Mouse (Mus musculus) brown adipose tissue, adult 24 weeks (tissue): ENCODE results near the gene Kcnj14. TPM values are rescaled to one million over a fixed set of nuclear protein-coding genes. Genes with fewer than 3 reads are reported as not detected.

Experiments
- H3K27ac ChIP-seq: fragments of 200-500 bp; replicated peaks from 2 replicates; pipeline ENCODE4 v1.5.1; 2012; ENCODE audit warnings: low read depth, mild to moderate bottlenecking, low read length
- H3K4me1 ChIP-seq: fragments of 200-500 bp; 2 replicates; pipeline ENCODE4 v1.6.1; 2012; ENCODE audit warnings: low read length, mixed read lengths; ENCODE audit not compliant: control insufficient read depth, insufficient read depth, insufficient read length
- H3K4me3 ChIP-seq: fragments of 200-500 bp; 2 replicates; pipeline ENCODE4 v1.5.1; 2012; ENCODE audit warnings: low read depth, mild to moderate bottlenecking, low read length, moderate library complexity; ENCODE audit not compliant: insufficient read depth
- polyA plus RNA-seq: library from polyadenylated mRNA; stranded (reverse); fragments of >200 nt; gene quantifications from 2 replicates; pipeline ENCODE4 v1.2.4, GENCODE M21; 2012; ENCODE audit not compliant: missing spikeins, insufficient read depth, insufficient read length

Gene Kcnj14
- polyA plus RNA-seq, 1 experiment = 1.1 TPM

DNA sequence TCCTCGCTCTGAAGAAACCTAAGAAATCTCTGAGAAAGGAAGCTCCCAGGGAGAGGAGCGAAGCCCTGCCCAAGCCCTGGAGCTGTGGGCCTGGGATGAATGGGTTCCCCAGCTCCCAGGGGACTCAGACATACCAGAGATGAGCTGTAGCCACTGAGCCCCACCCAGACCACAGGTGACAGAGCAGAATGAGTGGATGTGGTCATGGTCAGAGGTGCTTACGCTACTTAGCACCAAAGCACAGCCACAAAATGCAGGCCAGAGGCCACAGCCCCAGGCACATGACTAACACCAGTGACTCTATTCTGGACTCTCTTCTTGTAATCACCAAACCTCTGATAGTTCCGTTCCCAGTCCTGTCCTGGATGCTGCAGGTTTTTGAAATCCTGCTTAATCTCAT, 53.5 kb downstream of the Kcnj14 start:
- H3K4me1 ChIP-seq = no peaks in the 10 kb centered on the region
- no peak overlapping the region for H3K27ac ChIP-seq
- no peak overlapping the region for H3K4me3 ChIP-seq

DNA sequence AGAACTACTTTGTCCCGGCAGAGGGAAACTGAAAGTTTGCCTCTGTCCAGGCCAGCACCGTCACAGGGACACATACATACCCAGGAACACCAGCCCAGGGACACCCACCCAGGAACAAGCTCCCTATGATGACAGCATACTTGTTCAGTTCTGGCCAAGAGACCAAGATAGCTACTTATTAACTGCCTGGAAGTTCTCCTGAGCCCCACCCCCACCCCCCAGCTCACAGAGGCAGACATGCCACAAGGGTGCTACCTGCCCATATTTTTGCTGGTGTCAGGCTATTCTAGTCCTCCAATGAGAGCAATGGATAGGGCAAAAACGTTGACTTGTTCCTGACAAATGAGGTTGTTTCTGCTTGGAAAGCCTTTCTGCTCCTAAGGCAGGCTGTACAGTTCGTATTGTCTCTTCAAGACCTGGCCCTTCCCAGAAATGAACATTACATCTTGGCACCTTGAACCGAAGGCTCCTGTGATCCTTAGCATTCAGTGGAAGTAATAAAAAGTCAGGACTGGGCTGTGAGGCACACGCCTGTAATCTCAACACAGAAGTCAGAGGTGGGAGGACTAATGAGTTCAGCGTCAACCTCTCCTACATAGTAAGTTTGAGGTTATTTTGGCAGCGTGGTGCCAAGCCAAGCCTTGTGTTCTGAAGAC, 54.0 kb downstream of the Kcnj14 start:
- Histone ChIP-seq H3K4me3 (no peak overlapping the region), H3K4me1 (no peaks in the 10 kb centered on the region), H3K27ac (no peak overlapping the region)

DNA sequence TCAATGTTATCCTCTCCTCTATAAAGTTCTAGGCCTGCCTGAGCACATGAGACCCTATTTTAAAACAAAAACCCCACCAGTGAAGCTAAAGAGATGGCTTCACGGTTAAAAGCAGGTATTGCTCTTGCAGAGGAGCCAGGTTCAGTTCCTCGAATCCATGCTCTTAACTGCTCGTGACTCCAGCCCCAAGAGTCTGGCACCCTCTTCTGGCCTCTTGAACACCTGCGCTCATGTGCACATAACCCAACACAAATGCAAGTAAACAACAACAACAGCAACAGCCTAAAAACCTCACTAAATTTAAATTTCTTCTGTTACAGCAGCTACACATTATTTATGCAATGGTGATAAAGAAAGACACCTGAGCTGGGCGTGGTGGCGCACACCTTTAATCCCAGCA, 57.1 kb downstream of the Kcnj14 start:
- Histone ChIP-seq H3K4me1 (no peaks in the 10 kb centered on the region), H3K27ac (no peak overlapping the region), H3K4me3 (no peak overlapping the region)

DNA sequence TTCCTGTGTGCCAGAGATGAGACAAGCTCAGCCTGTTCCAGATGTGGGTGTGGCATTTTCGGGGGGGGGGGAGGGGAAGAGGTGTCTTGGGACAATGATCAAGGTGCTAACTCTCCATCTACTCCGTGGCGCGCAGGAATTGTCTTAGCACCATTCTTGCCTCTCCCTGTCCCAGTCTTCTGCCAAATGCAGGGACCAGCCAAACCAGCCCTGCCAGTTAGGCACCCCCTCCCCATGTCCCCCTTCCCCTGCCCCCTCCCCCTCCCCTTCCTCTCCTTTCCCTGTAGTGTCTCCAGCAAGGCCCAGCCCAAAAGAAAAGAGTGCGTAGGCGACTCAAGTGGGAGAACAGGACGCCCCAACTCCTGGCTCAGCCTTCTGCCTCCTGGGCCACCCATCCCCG, 57.8 kb downstream of the Kcnj14 start:
- H3K4me3 ChIP-seq = no peak overlapping the region
- H3K4me1 ChIP-seq = no peaks in the 10 kb centered on the region
- H3K27ac ChIP-seq = no peak overlapping the region

Other genes starting within 250 kb of the Kcnj14 start
- 2.0 TPM in 1 of 2 replicates, not detected in the other for gene Fgf21, start 209.3 kb downstream of the Kcnj14 start, polyA plus RNA-seq
- not detected in 2 replicates for gene Fut1, start 207.5 kb downstream of the Kcnj14 start, polyA plus RNA-seq
- gene Izumo1, start 203.0 kb downstream of the Kcnj14 start, polyA plus RNA-seq = 0.63 TPM in 1 of 2 replicates, not detected in the other
- 4.3 and 9.3 TPM in 2 replicates for gene Rasip1, start 197.3 kb downstream of the Kcnj14 start, polyA plus RNA-seq
- gene Mamstr, start 184.8 kb downstream of the Kcnj14 start, polyA plus RNA-seq = 1.5 TPM in 1 of 2 replicates, not detected in the other
- not detected in 2 replicates for gene Fut2, start 158.4 kb downstream of the Kcnj14 start, polyA plus RNA-seq
- gene Ntn5, start 140.8 kb downstream of the Kcnj14 start, polyA plus RNA-seq = not detected in 2 replicates
- not detected in 2 replicates for gene Sec1, start 130.4 kb downstream of the Kcnj14 start, polyA plus RNA-seq
- 12.1 and 17.1 TPM in 2 replicates for gene Car11, start 124.9 kb downstream of the Kcnj14 start, polyA plus RNA-seq
- gene Dbp, start 119.7 kb downstream of the Kcnj14 start, polyA plus RNA-seq = 23.3 and 31.5 TPM in 2 replicates
- gene Rpl18, start 109.3 kb downstream of the Kcnj14 start, polyA plus RNA-seq = 445 and 504 TPM in 2 replicates
- gene Sphk2, start 106.8 kb downstream of the Kcnj14 start, polyA plus RNA-seq = 9.2 and 9.9 TPM in 2 replicates
- gene Fam83e, start 103.6 kb downstream of the Kcnj14 start, polyA plus RNA-seq = not detected in 2 replicates
- not detected in 2 replicates for gene Spaca4, start 99.0 kb downstream of the Kcnj14 start, polyA plus RNA-seq
- gene Lmtk3, start 41.0 kb downstream of the Kcnj14 start, polyA plus RNA-seq = 0.36 and 0.46 TPM in 2 replicates
- 0.87 and 1.1 TPM in 2 replicates for gene Sult2b1, start 40.1 kb downstream of the Kcnj14 start, polyA plus RNA-seq
- 39.1 and 45.5 TPM in 2 replicates for gene Cyth2, start 10.2 kb downstream of the Kcnj14 start, polyA plus RNA-seq
- 5.5 and 6.6 TPM in 2 replicates for gene Grwd1, start 6.2 kb upstream of the Kcnj14 start, polyA plus RNA-seq
- gene Kdelr1, start 48.0 kb upstream of the Kcnj14 start, polyA plus RNA-seq = 95.6 and 96.1 TPM in 2 replicates
- gene Grin2d, start 53.6 kb upstream of the Kcnj14 start, polyA plus RNA-seq = not detected in 2 replicates
- not detected in 2 replicates for gene Syngr4, start 71.9 kb upstream of the Kcnj14 start, polyA plus RNA-seq
- 151 and 189 TPM in 2 replicates for gene Tmem143, start 72.2 kb upstream of the Kcnj14 start, polyA plus RNA-seq
- 18.1 and 29.0 TPM in 2 replicates for gene Emp3, start 96.6 kb upstream of the Kcnj14 start, polyA plus RNA-seq
- 1.2 and 1.7 TPM in 2 replicates for gene Ccdc114, start 99.3 kb upstream of the Kcnj14 start, polyA plus RNA-seq
- not detected in 2 replicates for gene Abcc6, start 205.5 kb upstream of the Kcnj14 start, polyA plus RNA-seq
- 26.3 and 38.6 TPM in 2 replicates for gene Nomo1, start 208.9 kb upstream of the Kcnj14 start, polyA plus RNA-seq